Mouse (Mus musculus) thymus, postnatal 10 days (tissue): Measurements from ENCODE around the gene Sh3rf1.
A peak's percentile ranks its signal among the peaks of the same experiment; 100 is the strongest.

Source experiments
- DNase-seq, 2 experiments: peaks; one replicate each; pipeline ENCODE4 v3.0.0; 2021; ENCODE audit warnings: low spot score in 2 of 2

Gene Sh3rf1

DNA sequence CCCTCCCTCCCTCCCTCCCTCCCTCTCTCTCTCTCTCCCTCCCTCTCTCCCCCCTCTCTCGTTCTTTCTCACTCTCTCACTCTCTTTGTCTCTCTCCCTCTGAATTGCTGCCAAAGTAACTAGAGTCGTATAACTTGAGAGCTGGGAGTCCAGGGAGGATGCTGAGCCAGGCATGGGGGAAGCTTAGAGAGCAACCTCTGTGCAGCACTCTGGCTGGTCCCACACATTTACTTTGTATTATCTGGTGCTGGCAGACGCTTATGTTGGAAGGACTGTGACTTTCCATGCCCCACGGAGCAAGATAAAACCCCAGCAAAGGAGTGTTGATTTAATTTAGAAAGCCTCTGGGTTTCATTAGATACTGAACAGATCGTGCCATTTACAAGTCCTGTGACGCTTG, 196.5 kb downstream of the Sh3rf1 start:
- no peak for DNase-seq

DNA sequence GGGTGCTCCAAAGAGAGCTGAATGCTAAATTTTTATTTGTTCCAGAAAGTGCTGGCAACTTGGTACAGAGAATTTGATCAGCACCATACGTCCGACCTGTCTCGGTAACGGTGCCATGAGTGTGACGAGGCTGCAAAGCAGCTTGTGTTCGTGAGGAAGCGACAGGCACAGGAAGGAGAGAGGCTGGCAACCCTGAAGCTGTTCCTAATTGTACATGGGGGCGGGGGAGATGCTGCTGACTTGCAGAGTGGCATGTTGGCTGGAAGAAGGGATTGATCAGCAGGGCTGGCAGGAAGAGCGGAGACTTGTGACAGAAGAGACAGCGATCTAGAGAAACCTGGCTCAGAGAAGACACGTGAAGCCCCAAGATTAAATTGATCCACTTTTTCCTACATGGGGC, 197.9 kb downstream of the Sh3rf1 start:
- DNase-seq, result no peak

DNA sequence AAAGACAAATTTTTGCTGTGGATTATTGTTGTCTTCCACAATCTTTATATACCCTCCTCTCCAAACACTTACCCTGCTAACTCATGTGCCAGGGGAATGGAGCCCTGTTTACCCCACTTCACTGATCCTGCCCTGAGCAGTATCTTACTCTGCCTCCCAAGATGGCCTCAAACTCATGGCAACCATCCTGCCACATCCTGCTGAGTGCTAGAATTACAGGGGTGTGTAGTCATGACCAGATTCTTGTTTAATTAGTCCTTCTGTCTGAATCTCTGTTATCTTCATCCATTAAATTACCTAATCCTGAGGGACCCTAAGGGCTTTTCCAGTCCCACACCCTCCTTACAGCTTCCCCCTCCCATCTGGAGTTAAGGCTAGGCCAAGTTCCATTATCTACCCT, 201.5 kb downstream of the Sh3rf1 start:
- DNase-seq, result no peak

DNA sequence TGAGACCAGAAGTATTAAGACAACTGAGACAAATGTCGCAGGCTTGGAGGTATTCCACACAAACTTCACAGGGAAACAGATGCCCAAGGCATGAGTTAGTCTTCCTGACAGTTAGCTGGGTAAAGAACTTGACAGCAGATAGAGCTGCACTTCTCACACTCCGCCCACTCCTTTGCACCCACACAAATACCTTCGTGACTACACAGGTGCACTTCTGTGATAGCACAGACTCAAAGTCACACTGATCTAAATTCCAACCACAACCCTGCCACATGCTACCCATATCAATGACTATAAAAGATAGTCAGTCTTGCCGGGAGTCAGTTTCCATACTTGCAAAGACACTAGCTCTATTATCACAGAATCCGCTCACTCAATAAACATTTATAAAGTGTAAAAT, 202.4 kb downstream of the Sh3rf1 start:
- peak in 1 of 2 experiments; percentile 3 for DNase-seq

DNA sequence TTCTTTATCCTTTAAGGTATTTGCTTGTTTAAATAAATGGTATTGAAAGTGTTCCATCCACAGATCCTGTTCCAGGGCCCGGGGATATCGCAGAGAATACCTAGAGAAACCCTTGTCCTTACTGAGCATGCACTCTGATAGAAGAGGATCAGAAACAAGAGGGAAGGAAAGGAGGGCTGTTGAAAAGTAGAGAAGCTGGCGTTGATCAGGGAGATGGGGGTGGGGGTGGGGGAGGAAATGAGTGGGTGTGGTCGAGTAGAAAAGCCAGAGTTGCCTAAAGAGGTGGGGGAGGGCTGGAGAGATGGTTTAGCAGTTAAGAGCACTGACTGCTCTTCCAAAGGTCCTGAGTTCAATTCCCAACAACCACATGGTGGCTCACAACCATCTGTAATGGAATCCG, 203.0 kb downstream of the Sh3rf1 start:
- DNase-seq, result no peak

DNA sequence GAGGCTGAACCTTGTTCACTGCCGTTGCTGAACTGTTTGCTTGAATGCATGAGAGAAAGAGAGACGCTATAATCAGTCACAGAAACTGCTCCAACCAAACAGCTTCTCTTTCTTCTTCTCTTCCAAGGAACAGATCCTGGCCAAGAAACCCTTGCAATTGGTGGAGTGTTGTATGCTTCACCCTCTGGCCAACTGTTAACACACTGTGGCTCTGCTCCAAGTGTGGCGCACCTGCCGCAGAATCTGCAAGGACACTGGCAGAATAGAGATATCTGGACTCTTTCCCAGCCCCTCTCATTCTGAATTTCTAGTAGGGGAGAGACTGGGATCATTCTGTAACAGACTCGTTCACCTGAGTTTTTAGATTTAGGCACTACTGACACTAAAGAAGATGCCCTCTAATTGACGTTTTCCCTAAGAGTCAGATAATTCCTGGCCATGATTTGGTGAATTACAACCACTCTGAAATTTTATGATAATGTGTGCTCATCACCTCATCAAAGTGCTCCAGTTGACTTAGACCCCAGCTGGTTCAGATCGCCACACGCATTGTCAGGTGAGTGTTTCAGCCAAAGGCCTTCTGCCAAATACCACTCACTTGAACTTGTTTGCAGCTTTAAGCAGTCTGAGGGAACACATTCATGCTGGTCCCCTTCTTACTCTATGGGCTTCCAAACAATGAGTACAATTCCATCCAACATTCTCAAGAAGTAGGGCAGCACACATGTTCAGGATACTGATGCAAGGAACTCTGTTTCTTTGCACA, 204.4 kb downstream of the Sh3rf1 start:
- DNase-seq, result no peak

DNA sequence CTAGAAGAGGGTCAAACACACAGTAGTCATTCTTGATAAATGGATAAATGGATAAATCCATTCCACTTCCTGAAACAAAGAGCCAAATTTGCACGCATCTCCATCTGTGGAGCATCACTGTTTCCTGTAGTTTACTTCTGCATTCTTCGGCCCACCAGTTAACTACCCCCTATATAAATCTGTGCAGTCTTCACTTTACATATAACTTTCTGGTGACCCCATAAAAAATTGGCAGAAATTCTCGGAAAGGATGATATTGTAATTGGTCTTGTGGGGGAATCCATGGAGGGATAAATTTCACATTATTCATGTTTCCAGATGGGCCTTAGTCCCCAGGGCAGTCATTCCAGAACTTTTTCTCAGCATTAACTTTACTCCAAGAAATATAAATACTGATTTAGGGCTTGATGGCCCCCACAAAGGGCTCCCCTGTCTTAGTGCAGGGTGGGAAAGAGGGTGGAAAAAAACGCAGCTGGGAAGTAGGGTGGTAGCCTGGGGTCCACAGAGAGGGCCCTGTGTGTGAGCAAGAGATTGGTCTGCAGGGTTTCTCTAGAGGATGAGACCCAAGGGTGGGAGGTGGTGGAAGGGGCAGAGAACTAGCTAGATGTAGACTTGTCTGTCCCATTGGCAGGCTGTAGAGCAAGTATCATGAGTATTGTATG, 205.3 kb downstream of the Sh3rf1 start:
- no peak for DNase-seq

DNA sequence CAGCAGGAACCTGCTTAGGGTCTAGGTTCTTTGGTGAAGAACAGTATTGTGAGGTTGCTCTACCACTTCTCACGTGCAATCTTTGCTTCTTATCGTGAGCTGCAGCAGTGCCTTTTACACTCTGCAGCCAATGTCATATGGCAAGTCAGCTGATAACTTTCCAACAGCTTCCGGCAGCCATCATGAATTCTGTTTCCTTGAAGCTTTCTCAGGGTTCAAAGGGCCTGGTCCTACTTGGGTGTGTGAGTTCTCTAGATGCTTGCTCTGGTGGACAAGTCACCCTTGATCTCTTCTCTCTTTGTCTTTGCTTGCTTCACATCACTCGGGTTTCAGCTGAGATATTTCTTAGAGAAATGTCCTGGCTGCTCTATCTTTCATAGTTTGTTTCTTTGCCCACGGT, 211.8 kb downstream of the Sh3rf1 start:
- no peak for DNase-seq

DNA sequence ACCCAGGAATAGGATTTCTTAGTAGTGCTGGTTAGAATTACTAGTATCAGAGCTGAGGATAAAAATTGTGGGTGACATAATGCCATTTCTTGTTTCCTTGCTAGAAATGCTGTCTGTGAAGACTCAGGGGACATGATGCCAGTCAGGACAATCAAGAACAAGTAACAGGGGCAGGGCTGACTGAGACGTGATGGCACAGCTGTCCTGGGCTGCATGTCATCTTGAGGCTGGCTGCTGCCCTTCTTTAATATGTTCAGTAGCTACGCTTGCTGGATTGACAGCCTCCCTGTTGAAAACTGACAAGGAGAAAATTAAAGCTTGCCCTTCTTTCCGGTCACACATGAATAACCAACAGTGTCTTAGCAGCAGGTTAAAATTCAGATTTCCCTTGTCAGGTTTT, 212.5 kb downstream of the Sh3rf1 start:
- DNase-seq, result no peak

DNA sequence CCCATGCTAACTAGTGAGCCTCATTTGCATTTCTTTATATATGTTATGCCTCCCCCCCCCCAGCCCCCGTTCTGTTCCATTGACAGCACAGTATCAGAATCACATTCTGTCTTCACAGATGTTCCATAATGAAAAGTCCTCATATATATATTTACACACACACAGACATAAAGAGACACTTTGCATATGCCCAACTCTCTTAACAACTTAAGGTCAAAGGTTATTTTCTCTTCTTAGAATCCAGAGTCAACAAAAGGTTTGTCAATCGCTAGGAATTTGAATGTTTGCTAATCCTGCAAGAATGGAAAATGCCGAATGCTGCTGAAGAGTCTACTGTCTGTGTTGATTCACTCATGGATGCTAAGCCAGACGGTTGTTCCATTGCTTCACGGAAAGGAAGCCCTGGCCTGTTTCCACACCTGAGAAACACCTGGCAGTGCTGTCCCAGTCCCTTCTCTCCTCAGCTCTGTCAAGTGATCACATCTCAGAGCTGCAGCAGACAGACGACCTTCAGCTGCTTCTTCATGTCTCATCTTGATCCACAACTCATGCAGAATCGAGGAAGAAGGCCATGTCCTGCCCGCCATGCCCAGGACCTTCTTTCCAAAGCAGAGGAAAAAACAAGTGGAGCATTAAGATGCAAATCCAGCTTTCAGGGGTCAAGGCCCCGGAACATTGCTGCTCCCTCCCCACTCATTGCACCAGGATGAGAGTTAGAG, 213.1 kb downstream of the Sh3rf1 start:
- no peak for DNase-seq

DNA sequence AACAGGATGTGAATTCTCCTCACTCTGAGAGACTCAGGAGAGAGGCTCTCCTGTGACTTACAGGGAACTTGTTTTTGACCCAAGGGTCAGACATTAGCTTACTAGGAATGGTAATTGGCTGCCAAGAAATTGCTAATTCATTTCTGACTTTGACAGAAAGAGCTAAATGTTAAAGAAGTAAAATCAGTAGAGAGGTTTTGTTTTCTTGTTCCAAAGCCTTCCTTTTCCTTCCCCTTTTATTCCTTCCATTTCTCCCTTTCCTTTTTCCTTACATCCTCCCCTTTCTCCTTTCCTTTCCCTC, 213.6 kb downstream of the Sh3rf1 start:
- DNase-seq, result no peak

DNA sequence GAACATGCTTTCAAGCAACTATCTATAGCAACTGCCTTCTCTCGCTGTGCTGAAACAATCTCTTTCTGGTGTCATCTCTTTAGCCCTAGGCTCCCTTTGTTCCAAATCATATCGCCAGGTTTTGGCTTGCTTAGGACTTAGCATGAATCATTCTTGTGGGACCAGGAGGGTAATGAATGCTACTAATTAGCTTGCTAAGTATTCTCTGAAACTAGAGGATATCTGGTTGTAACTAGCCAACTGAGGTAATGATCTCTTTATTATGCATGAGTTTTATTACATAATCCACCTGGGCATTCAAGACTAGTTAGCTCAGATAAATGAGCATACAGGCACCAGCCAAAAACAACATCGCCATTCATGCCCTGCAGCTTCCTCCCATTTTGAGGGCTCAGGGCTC, 219.3 kb downstream of the Sh3rf1 start:
- DNase-seq, result no peak

DNA sequence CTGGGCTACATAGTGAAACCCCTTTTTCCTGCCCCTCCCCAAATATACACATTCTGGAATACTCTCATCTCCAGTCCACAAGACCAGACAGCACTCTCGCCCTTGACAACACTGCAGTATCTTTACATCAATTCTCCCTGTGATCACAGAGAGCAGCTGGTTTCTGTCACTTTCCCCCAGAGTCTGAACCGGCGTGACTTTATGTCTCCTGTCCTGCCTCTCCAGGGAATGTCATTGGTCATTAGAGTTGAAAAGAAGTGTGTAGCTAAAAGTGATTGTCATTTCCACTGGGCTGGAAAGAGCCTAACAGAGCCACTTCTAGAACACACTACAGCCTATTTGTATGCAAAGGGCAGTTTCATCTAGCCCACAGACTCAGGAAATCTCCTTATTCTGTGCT, 220.7 kb downstream of the Sh3rf1 start:
- DNase-seq, result no peak
